Mouse (Mus musculus): ENCODE measurements around the gene Ptpn21.

Gene Ptpn21

GRCm38 (mm10) chr12:98662617-98663016 is 74.6 kb downstream of the Ptpn21 start:
- DNase-seq (ENCODE audit: low spot score in 2 of 2): no peak

GRCm38 (mm10) chr12:98656873-98657272 is 80.3 kb downstream of the Ptpn21 start:
- no peak for DNase-seq (ENCODE audit: low spot score in 2 of 2)

GRCm38 (mm10) chr12:98644852-98645251 is 92.4 kb downstream of the Ptpn21 start:
- DNase-seq (ENCODE audit: low spot score in 2 of 2): no peak

- no peak for DNase-seq (ENCODE audit: low spot score in 2 of 2)
Observed at GRCm38 (mm10) chr12:98628260-98628970, 108.8 kb downstream of the Ptpn21 start.

GRCm38 (mm10) chr12:98627392-98628259 is 109.6 kb downstream of the Ptpn21 start, which contains the start of gene Spata7:
Gene Spata7, plus strand, starts transcription at chr12:98628157.
- peak; percentile 87 to 90 for DNase-seq (ENCODE audit: low spot score in 2 of 2)
